Mouse (Mus musculus) forebrain, embryonic 14.5 days (tissue): Measurements from ENCODE around the gene Filip1l. TPM values are rescaled to one million over a fixed set of nuclear protein-coding genes. Genes with fewer than 3 reads are reported as not detected.

Source experiments
- ATAC-seq: fragments of 200-750 bp; cut with Nextera tagmentation; 2 replicates; pipeline ENCODE4 v1.8.0; 2017; ENCODE audit warnings: mild to moderate bottlenecking, moderate library complexity
- DNase-seq: peaks from one replicate; pipeline ENCODE4 v3.0.0-alpha.2; 2015; ENCODE audit warnings: low spot score
- H3K27ac ChIP-seq: fragments of 300-500 bp; sonication (generic); 2 replicates; pipeline ENCODE4 v1.5.1; 2014; ENCODE audit warnings: low read depth, mild to moderate bottlenecking, control low read depth, low read length, moderate library complexity
- H3K27me3 ChIP-seq: fragments of 300-500 bp; sonication (generic); replicated peaks from 2 replicates; pipeline ENCODE4 v1.6.1; 2014; ENCODE audit warnings: low read length, control low read depth, mixed read lengths; ENCODE audit not compliant: control insufficient read depth, insufficient read depth
- H3K36me3 ChIP-seq: fragments of 300-500 bp; sonication (generic); 2 replicates; pipeline ENCODE4 v1.6.1; 2014; ENCODE audit warnings: low read length, control low read depth; ENCODE audit not compliant: control insufficient read depth, insufficient read depth
- H3K4me1 ChIP-seq: fragments of 300-500 bp; sonication (generic); 2 replicates; pipeline ENCODE4 v1.6.1; 2014; ENCODE audit warnings: antibody characterized with exemption, low read length, control low read depth; ENCODE audit not compliant: control insufficient read depth, insufficient read depth
- H3K4me2 ChIP-seq: fragments of 300-500 bp; sonication (generic); 2 replicates; pipeline ENCODE4 v1.6.1; 2014; ENCODE audit warnings: mild to moderate bottlenecking, control low read depth, low read length
- H3K4me3 ChIP-seq: fragments of 300-500 bp; sonication (generic); 2 replicates; pipeline ENCODE4 v1.5.1; 2014; ENCODE audit warnings: low read depth, low read length, control low read depth
- H3K9ac ChIP-seq: fragments of 300-500 bp; sonication (generic); 2 replicates; pipeline ENCODE4 v1.6.1; 2014; ENCODE audit warnings: mild to moderate bottlenecking, low read length, control low read depth, moderate library complexity
- H3K9me3 ChIP-seq: fragments of 300-500 bp; sonication (generic); replicated peaks from 2 replicates; pipeline ENCODE4 v1.6.1; 2016; ENCODE audit warnings: low read length, control low read depth, mixed read lengths; ENCODE audit not compliant: control insufficient read depth
- WGBS: fragments of 180-500 bp; shearing (Covaris S2); extraction: QIAGEN DNeasy Blood & Tissue Kit; methylation state at CpG from one replicate; pipeline ENCODE4 v1.1.7; 2014; 5-methylcytosine and 5-hydroxymethylcytosine counted together
- polyA plus RNA-seq: library from polyadenylated mRNA; unstranded; fragments of >200 nt; fragmentation: Nextera tagmentation; extraction: Ambion mirVana; gene quantifications from 2 replicates; pipeline ENCODE4 v1.2.1, GENCODE M21; 2014

Gene Filip1l
- polyA plus RNA-seq, 1 experiment from 2014 or later = 2.2 TPM

DNA sequence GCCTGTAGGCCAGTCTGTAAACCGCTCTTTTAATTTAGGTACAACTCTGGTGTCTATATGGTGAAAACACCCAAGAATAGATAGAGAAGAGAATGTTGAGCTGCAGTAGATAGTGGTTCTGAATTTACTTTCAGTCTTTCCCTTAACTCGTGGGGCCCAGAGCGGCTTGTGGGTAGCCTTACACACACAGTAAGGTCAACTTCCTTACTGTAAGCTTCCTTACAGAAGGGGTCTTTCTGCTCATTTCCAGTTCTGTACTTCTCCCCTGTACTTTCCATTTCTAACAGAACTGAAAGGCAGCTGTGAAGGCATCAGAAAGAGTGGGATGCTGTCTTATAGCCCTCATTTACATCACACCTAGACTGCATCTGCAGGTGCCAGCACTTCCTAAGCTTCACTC lies 78.4 kb downstream of the Filip1l start:
- no peaks in the 10 kb centered on the region for H3K27me3 ChIP-seq
- H3K36me3 ChIP-seq = no peaks in the 10 kb centered on the region
- H3K27ac ChIP-seq = no peak overlapping the region
- ATAC-seq (no peak), DNase-seq (no peak)
- WGBS = 93% methylated on average over 3 of the region's 3 CpGs
- no peaks in the 10 kb centered on the region for H3K4me1 ChIP-seq
- no peak overlapping the region for H3K4me2 ChIP-seq
- H3K9me3 ChIP-seq = no peaks in the 10 kb centered on the region
- no peak overlapping the region for H3K9ac ChIP-seq
- no peak overlapping the region for H3K4me3 ChIP-seq

DNA sequence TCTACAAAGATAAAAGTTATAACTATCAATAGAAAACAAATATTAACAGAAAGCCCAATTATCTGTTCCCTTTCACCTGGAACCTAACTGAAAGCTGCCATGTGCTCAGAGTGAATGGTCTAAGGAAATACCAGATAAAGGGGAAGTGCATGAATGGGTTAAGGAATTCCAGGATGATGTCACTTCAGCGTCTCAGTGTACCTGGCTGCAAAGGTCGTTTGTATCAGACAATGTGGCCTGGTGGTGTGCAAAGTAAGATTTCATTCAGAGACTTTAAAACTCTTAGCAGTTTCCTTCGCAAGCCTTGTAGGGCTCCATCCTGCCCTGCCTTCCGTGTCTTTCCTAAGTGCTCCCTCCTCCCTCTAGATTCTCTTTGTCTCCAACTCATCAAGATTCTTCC lies 80.3 kb downstream of the Filip1l start:
- H3K4me1 ChIP-seq = no peaks in the 10 kb centered on the region
- 70% methylated on average over 4 of the region's 4 CpGs for WGBS
- no peak overlapping the region for H3K27ac ChIP-seq
- no peaks in the 10 kb centered on the region for H3K27me3 ChIP-seq
- no peak overlapping the region for H3K9ac ChIP-seq
- DNase-seq (no peak), ATAC-seq (no peak)
- no peak overlapping the region for H3K4me3 ChIP-seq
- H3K9me3 ChIP-seq = no peaks in the 10 kb centered on the region
- no peaks in the 10 kb centered on the region for H3K36me3 ChIP-seq
- no peak overlapping the region for H3K4me2 ChIP-seq

DNA sequence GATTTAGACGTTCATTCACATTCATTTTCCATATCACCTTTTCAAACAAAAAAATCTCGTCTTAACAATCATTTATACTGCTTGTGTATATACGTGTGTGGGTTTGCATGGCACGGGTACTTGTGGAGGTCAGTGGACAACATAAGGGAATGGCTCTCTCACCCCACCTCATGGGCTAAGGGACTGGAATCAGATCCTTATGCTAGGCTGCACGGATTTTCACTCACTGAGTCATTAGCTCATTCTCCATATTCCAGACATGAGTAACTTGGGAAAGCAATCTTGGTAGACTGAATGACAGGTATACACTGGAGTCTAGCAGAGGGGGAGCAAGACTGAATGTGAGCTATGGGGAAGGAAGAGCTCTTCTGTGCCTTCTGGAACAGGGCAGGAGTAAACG lies 80.8 kb downstream of the Filip1l start:
- Histone ChIP-seq H3K36me3 (no peaks in the 10 kb centered on the region), H3K4me1 (no peaks in the 10 kb centered on the region), H3K4me3 (no peak overlapping the region), H3K9ac (no peak overlapping the region), H3K27ac (no peak overlapping the region), H3K9me3 (no peaks in the 10 kb centered on the region), H3K4me2 (no peak overlapping the region), H3K27me3 (no peaks in the 10 kb centered on the region)
- DNase-seq (no peak), ATAC-seq (no peak)
- 89% methylated on average over 6 of the region's 6 CpGs for WGBS

DNA sequence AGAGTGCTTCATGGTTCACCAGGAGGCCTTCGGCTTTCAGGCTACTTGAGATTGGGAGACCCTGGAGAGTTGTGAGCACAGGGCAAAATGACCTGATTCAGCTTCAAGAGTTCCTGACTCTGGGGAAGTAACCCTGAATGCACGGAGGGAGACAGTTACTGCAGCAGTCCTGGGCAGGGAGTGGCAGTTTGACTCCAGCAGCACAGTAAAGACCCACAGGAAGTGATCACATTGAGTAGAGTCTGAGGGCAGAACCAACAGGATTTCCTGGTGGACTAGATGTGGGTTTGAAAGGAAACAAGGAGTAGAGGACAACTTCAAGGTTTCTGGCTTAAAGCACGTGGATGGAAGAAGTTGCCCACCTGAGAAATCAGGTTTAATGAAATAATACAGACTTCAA lies 81.7 kb downstream of the Filip1l start:
- no peaks in the 10 kb centered on the region for H3K27me3 ChIP-seq
- no peaks in the 10 kb centered on the region for H3K9me3 ChIP-seq
- DNase-seq (no peak), ATAC-seq (no peak)
- no peak overlapping the region for H3K4me2 ChIP-seq
- no peak overlapping the region for H3K9ac ChIP-seq
- peaks cover 2% of the 10 kb centered on the region; the same call in 1 of the 2 replicates for H3K4me1 ChIP-seq
- 89% methylated on average over 3 of the region's 3 CpGs for WGBS
- H3K27ac ChIP-seq = no peak overlapping the region
- H3K4me3 ChIP-seq = no peak overlapping the region
- H3K36me3 ChIP-seq = no peaks in the 10 kb centered on the region

DNA sequence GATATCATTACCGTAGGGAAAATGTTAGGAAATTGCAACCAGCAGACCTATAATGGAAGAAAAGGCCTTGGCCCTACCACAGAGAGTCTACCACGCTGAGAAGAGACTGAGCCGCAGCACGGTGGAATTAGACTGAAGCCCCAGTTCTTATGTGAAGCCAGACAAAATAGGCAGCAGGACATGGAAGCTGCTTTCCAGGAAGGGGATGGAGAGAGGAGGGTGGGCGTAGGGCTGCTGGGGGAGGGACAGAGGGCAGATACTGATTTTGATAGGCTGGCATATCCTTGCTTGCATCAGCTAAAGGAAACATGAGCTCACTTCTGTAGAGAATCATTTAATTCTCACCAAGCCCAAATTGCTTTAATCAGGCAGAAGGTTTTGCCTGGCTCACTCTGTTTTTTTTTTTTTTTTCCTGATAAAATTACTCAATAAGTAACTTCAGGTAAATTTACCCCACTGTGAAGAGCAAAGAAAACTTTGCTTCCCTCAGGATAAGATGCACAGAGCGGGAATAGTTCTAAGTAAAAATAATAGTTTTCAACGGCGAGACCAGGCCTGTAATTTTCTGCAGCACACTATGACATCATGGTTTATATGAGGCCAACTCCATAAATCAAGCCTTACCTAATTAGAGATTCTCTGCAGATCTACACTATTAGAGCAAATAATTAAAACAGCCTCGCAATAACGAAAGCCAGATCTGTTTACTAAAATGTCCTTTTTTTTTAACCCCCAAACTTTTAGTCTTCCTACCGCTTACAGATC lies 84.8 kb downstream of the Filip1l start:
- Histone ChIP-seq H3K27ac (no peak overlapping the region; the same call in 1 of the 2 replicates), H3K4me2 (no peak overlapping the region)
- DNase-seq = peak; percentile 68

DNA sequence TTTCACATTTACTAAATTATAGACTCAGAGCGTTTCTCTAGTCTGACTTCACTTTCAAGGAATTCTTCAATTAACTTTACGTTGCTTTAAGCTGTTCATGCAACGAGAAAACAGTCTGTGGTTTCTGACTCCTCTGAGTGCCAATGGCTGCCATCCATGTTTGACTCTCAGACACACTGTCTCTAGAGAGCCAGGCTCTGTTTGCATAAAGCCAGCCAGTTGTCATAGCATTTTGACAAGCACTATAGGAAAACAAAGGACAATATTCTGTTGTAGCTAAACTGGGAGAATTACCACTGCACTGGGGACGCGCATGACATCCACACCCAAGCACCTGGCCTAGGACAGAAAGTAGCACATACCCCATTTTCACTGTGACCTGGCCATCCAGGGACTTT lies 85.4 kb downstream of the Filip1l start:
- no peaks in the 10 kb centered on the region for H3K27me3 ChIP-seq
- H3K4me1 ChIP-seq = peaks cover 4% of the 10 kb centered on the region; the same call in 1 of the 2 replicates
- H3K27ac ChIP-seq = no peak overlapping the region
- WGBS = 36% methylated on average over 5 of the region's 5 CpGs
- H3K9me3 ChIP-seq = no peaks in the 10 kb centered on the region
- H3K9ac ChIP-seq = no peak overlapping the region
- H3K36me3 ChIP-seq = no peaks in the 10 kb centered on the region
- peak; percentile 80 for ATAC-seq
- no peak overlapping the region for H3K4me2 ChIP-seq
- no peak overlapping the region for H3K4me3 ChIP-seq
- peak; percentile 83 for DNase-seq

More for the DNA sequence above, 84.8 kb downstream of the Filip1l start:
- peaks cover 4% of the 10 kb centered on the region; the same call in 1 of the 2 replicates for H3K4me1 ChIP-seq
- no peak overlapping the region for H3K9ac ChIP-seq
- WGBS = 32% methylated on average over 11 of the region's 11 CpGs
- no peaks in the 10 kb centered on the region for H3K27me3 ChIP-seq
- ATAC-seq = peak; percentile 84
- no peaks in the 10 kb centered on the region for H3K36me3 ChIP-seq
- no peaks in the 10 kb centered on the region for H3K9me3 ChIP-seq
- no peak overlapping the region for H3K4me3 ChIP-seq

DNA sequence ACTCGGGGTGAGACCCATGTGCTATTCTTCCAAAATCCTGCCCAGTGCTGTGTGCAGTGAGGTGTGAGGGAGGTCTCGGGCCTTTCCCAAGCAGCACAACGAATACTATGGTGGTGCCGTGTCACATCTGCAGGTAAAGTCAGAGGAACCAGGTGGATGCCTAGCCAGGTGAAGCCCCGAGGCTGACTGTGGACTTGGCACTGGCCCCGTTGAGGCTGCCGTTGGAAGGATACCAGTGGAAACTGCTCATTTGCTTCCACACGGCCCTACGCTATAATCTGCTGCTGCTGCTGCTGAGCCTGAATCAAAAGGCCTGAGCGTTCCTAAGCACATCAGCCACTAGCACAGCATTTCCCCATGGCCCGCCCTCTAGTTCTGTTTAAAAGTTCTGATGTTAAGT lies 86.3 kb downstream of the Filip1l start:
- no peak overlapping the region for H3K4me3 ChIP-seq
- no peak for ATAC-seq
- no peaks in the 10 kb centered on the region for H3K27me3 ChIP-seq
- no peaks in the 10 kb centered on the region for H3K9me3 ChIP-seq
- no peak for DNase-seq
- WGBS = 72% methylated on average over 11 of the region's 11 CpGs
- H3K4me1 ChIP-seq = peaks cover 4% of the 10 kb centered on the region; the same call in 1 of the 2 replicates
- H3K9ac ChIP-seq = no peak overlapping the region
- H3K4me2 ChIP-seq = no peak overlapping the region
- H3K27ac ChIP-seq = no peak overlapping the region
- H3K36me3 ChIP-seq = no peaks in the 10 kb centered on the region

DNA sequence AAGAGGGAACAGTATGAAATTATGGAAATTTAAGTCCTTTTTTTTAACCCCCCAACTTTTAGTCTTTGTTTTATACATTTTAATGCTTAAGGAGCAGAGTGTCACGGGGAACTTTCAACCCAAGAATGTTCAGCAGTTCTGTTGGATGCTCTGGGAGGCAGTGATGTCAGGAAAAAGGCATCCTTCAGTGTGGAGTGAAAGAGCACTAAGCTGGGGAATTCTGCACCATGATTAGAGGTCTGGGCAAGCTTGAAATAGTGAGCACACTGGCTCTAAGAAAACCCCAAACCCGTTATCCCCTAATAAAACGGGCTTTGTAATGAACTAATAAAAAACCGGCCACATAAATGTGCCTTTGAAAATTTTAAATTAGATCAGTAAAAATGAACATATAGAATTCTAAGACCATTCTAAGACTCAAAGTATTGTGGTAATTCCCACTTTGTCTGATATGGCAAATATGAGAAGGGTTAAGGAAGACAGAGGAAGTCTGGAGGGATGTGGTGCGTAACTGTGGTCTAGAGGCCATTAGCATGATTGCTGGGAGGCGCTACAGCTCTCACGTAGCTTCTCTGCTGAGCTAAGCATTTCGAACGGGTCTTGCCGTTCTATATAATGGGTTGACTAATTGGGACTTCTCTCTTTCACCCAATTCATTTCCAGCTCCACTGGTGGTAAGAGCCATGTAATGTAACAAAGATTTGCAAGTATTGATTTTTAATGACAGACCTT lies 88.0 kb downstream of the Filip1l start:
- no peak overlapping the region for H3K4me2 ChIP-seq
- H3K27ac ChIP-seq = no peak overlapping the region
- H3K4me1 ChIP-seq = peaks cover 4% of the 10 kb centered on the region; the same call in 1 of the 2 replicates
- no peaks in the 10 kb centered on the region for H3K9me3 ChIP-seq
- no peak overlapping the region for H3K9ac ChIP-seq
- ATAC-seq (no peak), DNase-seq (no peak)
- WGBS = 59% methylated on average over 10 of the region's 10 CpGs
- H3K36me3 ChIP-seq = no peaks in the 10 kb centered on the region
- H3K4me3 ChIP-seq = no peak overlapping the region
- H3K27me3 ChIP-seq = no peaks in the 10 kb centered on the region
